Mouse (Mus musculus): Measurements from ENCODE around the gene Golga7b. TPM values are rescaled to one million over a fixed set of nuclear protein-coding genes. Genes with fewer than 3 reads are reported as not detected.
A peak's percentile ranks its signal among the peaks of the same experiment; 100 is the strongest.

Golga7b gene
- polyA plus RNA-seq, 1 experiment: not detected

DNA sequence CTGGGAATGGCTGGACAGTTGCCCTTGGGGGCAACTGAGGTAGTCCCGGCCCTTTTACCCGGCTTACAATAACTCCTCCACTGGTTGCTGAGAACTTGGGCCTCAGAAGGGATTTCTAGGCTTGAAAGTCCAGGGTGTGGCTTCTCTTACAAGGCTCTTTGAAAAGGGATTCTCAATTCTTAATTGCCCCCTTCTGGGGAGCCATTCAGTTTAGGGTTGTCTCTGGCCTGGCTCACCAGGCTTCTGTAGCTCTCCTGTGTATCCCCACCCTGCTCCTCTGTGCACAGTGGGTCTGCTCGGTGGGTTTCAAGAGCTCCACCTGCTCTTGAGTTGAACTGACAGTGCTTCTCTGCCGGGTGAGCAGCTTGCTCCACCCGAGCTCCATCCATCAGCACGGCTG lies 37.4 kb upstream of the Golga7b start:
- 60% methylated on average over 6 of the region's 6 CpGs for WGBS
- no peaks in the 10 kb centered on the region for H3K27me3 ChIP-seq (ENCODE audit: control insufficient read depth, insufficient read depth, low read length)
- H3K36me3 ChIP-seq (ENCODE audit: control insufficient read depth, insufficient read depth, low read length): no peaks in the 10 kb centered on the region
- H3K4me3 ChIP-seq (ENCODE audit: extremely low read depth, insufficient read depth, insufficient read length): no peak overlapping the region
- H3K27ac ChIP-seq (ENCODE audit: insufficient read depth, low read length): no peak overlapping the region
- TF ChIP-seq POLR2A (IDR thresholded peaks at IDR 0.05; ENCODE audit: low read depth, low read length) (no peak), CTCF (IDR thresholded peaks at IDR 0.05; ENCODE audit: extremely low read depth, insufficient read depth, insufficient read length, insufficient replicate concordance) (no peak)
- no peaks in the 10 kb centered on the region for H3K4me1 ChIP-seq (ENCODE audit: control insufficient read depth, insufficient read depth, insufficient read length)
- DNase-seq (ENCODE audit: low read depth in 1 of 2, low spot score in 2 of 2): no peak

DNA sequence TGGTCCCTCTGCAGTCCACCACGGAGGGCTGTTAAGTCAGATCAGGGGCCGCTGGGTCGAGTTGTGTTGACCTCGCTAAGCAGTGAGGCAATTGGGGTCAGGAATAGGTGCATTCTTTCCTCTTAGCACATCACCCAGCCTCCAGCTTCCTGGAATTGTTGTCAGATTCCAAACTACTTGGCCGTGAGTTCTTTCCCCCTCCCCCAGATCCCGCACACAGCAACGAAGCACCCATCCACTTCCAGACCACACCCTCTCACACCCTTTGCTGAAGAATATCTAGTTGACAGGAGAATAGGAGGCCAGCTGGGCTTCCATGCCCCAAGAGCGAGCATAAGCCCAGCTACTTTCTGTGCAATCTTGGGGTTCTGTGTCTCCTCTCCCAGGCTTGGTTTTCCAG lies 35.4 kb upstream of the Golga7b start:
- no peaks in the 10 kb centered on the region for H3K4me1 ChIP-seq (ENCODE audit: control insufficient read depth, insufficient read depth, insufficient read length)

DNA sequence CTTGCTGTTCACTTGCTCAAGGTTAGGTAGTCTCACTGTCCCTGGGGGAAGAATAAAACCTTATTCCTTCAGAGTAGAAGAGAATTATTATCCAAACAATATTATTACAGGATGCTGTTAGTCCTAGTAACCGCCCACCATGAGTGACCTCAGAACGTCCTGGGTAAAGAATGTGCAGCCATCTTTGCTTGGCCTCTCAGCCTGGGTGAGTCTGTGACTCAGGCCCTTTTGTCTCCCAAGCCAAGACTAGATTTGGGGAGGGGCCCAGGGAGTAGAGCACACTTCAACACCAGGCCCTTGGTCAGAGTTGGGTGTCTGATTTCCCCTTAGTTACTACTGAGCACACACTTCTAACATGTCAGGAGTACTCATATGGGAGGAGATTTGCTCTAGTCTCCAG lies 32.8 kb upstream of the Golga7b start:
- 77% methylated on average over 2 of the region's 2 CpGs for WGBS
- H3K4me1 ChIP-seq (ENCODE audit: control insufficient read depth, insufficient read depth, insufficient read length): no peaks in the 10 kb centered on the region
- H3K36me3 ChIP-seq (ENCODE audit: control insufficient read depth, insufficient read depth, low read length): no peaks in the 10 kb centered on the region
- no peak for TF ChIP-seq POLR2A (IDR thresholded peaks at IDR 0.05; ENCODE audit: low read depth, low read length)
- no peak for TF ChIP-seq CTCF (IDR thresholded peaks at IDR 0.05; ENCODE audit: extremely low read depth, insufficient read depth, insufficient read length, insufficient replicate concordance)
- DNase-seq (ENCODE audit: low read depth in 1 of 2, low spot score in 2 of 2): no peak
- no peak overlapping the region for H3K4me3 ChIP-seq (ENCODE audit: extremely low read depth, insufficient read depth, insufficient read length)
- no peak overlapping the region for H3K27ac ChIP-seq (ENCODE audit: insufficient read depth, low read length)
- no peaks in the 10 kb centered on the region for H3K27me3 ChIP-seq (ENCODE audit: control insufficient read depth, insufficient read depth, low read length)

More for the DNA sequence above, 35.4 kb upstream of the Golga7b start:
- Histone ChIP-seq H3K27ac (ENCODE audit: insufficient read depth, low read length) (no peak overlapping the region), H3K27me3 (ENCODE audit: control insufficient read depth, insufficient read depth, low read length) (no peaks in the 10 kb centered on the region), H3K36me3 (ENCODE audit: control insufficient read depth, insufficient read depth, low read length) (no peaks in the 10 kb centered on the region), H3K4me3 (ENCODE audit: extremely low read depth, insufficient read depth, insufficient read length) (no peak overlapping the region)
- DNase-seq (ENCODE audit: low read depth in 1 of 2, low spot score in 2 of 2): no peak
- WGBS: 31% methylated on average over 8 of the region's 8 CpGs
- TF ChIP-seq CTCF (IDR thresholded peaks at IDR 0.05; ENCODE audit: extremely low read depth, insufficient read depth, insufficient read length, insufficient replicate concordance) (no peak), POLR2A (IDR thresholded peaks at IDR 0.05; ENCODE audit: low read depth, low read length) (no peak)

DNA sequence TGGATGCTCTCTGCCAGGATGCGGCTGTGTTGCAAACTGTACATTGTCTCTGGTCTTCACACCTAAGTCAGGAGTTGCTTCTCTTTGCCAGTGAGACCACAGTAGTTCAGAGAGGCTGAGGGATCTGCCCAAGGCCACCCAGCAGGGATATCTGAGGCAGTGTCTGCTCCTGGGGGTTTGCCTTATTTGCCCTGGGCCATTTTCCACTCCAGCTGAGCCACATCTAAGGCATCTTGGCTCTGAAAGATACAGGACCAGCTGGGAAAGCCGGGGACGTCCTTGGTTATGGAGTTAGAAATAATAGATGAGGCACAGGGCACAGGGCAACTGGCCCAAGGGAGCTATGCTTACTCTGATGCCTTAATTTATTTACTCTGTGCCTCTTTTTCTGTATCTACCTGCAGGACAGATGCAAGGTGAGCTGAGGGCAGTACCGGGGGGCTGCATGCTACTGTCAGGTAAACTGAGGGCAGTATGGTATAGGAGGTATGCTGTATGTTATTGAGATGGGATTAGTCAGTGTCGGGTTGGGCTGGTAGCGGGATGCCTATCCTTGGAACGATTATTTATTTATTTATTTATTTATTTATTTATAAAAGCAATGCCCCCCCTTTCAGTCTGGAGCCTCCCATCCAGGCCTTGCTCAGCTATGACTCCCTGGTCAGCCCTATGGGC lies 30.5 kb upstream of the Golga7b start:
- no peak overlapping the region for H3K27ac ChIP-seq (ENCODE audit: insufficient read depth, low read length)
- TF ChIP-seq POLR2A (IDR thresholded peaks at IDR 0.05; ENCODE audit: low read depth, low read length) (no peak), CTCF (IDR thresholded peaks at IDR 0.05; ENCODE audit: extremely low read depth, insufficient read depth, insufficient read length, insufficient replicate concordance) (no peak)
- no peak for DNase-seq (ENCODE audit: low read depth in 1 of 2, low spot score in 2 of 2)
- no peaks in the 10 kb centered on the region for H3K4me1 ChIP-seq (ENCODE audit: control insufficient read depth, insufficient read depth, insufficient read length)
- no peak overlapping the region for H3K4me3 ChIP-seq (ENCODE audit: extremely low read depth, insufficient read depth, insufficient read length)
- no peaks in the 10 kb centered on the region for H3K27me3 ChIP-seq (ENCODE audit: control insufficient read depth, insufficient read depth, low read length)
- H3K36me3 ChIP-seq (ENCODE audit: control insufficient read depth, insufficient read depth, low read length): no peaks in the 10 kb centered on the region
- WGBS: 78% methylated on average over 7 of the region's 7 CpGs

DNA sequence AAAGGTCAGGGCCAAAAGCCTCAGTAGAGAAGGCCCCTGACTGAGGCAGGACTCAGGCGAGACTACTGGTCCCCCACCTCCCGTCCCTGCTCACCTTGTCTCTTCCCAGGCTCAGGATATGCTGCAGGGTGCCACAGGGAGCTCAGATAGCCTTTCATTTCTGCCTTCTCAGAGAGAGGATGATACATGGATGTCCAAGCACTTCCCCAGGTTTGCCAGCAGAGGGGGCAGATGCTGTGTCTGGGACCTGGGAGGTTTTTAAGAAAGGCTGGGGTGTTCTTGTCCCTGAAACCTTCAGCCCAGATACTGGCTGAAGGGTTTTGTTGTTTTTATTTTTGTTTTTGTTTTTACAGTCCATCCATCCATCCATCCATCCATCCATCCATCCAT lies 30.0 kb upstream of the Golga7b start:
- no peak for DNase-seq (ENCODE audit: low read depth in 1 of 2, low spot score in 2 of 2)

DNA sequence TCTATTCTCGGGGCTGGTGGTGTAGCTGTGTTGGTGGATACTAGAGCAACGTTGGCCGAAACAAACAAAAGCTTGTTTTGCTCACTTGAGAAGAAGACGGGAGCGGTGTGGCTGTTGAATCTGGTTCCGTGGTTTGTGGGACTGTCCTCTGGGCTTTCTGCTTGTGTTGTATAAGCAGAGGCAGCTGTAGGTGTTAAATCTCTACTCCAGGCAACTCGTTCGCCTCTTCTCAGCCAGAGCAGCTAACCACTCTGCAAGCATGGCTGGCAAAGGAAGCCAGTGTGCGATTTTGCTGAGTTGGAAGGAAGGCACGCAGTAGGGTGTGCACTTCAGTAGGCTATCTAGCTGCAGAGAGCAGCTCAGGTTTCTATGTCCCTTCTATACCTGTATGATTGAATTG lies 20.9 kb upstream of the Golga7b start:
- no peak for DNase-seq (ENCODE audit: low read depth in 1 of 2, low spot score in 2 of 2)
- no peaks in the 10 kb centered on the region for H3K4me1 ChIP-seq (ENCODE audit: control insufficient read depth, insufficient read depth, insufficient read length)
- H3K27me3 ChIP-seq (ENCODE audit: control insufficient read depth, insufficient read depth, low read length): no peaks in the 10 kb centered on the region
- H3K4me3 ChIP-seq (ENCODE audit: extremely low read depth, insufficient read depth, insufficient read length): no peak overlapping the region
- WGBS: 28% methylated on average over 10 of the region's 10 CpGs
- no peaks in the 10 kb centered on the region for H3K36me3 ChIP-seq (ENCODE audit: control insufficient read depth, insufficient read depth, low read length)
- TF ChIP-seq POLR2A (IDR thresholded peaks at IDR 0.05; ENCODE audit: low read depth, low read length) (no peak), CTCF (IDR thresholded peaks at IDR 0.05; ENCODE audit: extremely low read depth, insufficient read depth, insufficient read length, insufficient replicate concordance) (no peak)
- H3K27ac ChIP-seq (ENCODE audit: insufficient read depth, low read length): no peak overlapping the region

More for the DNA sequence above, 30.0 kb upstream of the Golga7b start:
- H3K4me3 ChIP-seq (ENCODE audit: extremely low read depth, insufficient read depth, insufficient read length): no peak overlapping the region
- no peak overlapping the region for H3K27ac ChIP-seq (ENCODE audit: insufficient read depth, low read length)
- H3K4me1 ChIP-seq (ENCODE audit: control insufficient read depth, insufficient read depth, insufficient read length): no peaks in the 10 kb centered on the region
- 30% methylated on average over 2 of the region's 2 CpGs for WGBS
- H3K36me3 ChIP-seq (ENCODE audit: control insufficient read depth, insufficient read depth, low read length): no peaks in the 10 kb centered on the region
- TF ChIP-seq POLR2A (IDR thresholded peaks at IDR 0.05; ENCODE audit: low read depth, low read length): no peak
- TF ChIP-seq CTCF (IDR thresholded peaks at IDR 0.05; ENCODE audit: extremely low read depth, insufficient read depth, insufficient read length, insufficient replicate concordance): peak; percentile 48; the same call in 1 of the 2 replicates
- H3K27me3 ChIP-seq (ENCODE audit: control insufficient read depth, insufficient read depth, low read length): no peaks in the 10 kb centered on the region

DNA sequence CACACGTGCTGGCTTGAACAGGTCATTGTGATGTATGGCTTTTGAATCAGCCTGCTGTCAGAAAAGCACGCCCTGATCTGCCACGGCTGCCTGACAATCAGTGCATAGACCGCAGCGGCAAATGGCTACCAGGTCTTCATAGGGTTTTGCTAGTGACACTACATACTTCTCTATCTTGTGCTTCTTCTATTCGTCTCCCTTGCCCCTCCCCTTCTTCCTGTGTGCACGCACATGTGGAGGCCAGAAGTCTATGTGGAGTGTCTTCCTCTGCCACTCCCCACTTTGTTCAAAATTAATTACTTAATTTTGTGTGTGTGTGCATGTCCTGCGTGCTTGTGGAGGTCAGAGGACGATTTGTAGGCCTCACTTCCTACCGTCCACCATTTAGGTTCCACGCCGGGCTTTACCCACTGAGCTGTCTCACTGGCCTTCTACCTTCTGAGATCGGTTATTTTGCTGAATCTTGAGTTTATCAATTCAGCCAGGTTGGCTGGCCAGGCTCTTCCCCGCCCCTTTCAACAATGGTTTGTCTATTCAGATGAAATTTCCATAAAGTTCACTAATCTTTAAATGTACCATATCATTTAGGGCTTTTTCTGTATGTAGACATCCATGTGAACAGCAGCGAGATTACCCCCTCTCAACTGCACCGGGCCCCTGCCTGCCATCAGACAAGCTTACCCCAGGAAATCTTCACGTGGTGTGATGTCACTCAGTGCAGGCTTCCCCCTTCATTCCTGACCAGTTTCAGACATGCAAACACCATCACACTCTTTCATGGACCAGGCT lies 17.7 kb upstream of the Golga7b start:
- WGBS: 76% methylated on average over 17 of the region's 17 CpGs
- H3K4me3 ChIP-seq (ENCODE audit: extremely low read depth, insufficient read depth, insufficient read length): no peak overlapping the region
- H3K27ac ChIP-seq (ENCODE audit: insufficient read depth, low read length): no peak overlapping the region
- no peak for TF ChIP-seq CTCF (IDR thresholded peaks at IDR 0.05; ENCODE audit: extremely low read depth, insufficient read depth, insufficient read length, insufficient replicate concordance)
- no peak for TF ChIP-seq POLR2A (IDR thresholded peaks at IDR 0.05; ENCODE audit: low read depth, low read length)
- H3K4me1 ChIP-seq (ENCODE audit: control insufficient read depth, insufficient read depth, insufficient read length): no peaks in the 10 kb centered on the region
- no peaks in the 10 kb centered on the region for H3K27me3 ChIP-seq (ENCODE audit: control insufficient read depth, insufficient read depth, low read length)
- H3K36me3 ChIP-seq (ENCODE audit: control insufficient read depth, insufficient read depth, low read length): no peaks in the 10 kb centered on the region
- DNase-seq (ENCODE audit: low read depth in 1 of 2, low spot score in 2 of 2): no peak
